In the genomic region with DNA sequence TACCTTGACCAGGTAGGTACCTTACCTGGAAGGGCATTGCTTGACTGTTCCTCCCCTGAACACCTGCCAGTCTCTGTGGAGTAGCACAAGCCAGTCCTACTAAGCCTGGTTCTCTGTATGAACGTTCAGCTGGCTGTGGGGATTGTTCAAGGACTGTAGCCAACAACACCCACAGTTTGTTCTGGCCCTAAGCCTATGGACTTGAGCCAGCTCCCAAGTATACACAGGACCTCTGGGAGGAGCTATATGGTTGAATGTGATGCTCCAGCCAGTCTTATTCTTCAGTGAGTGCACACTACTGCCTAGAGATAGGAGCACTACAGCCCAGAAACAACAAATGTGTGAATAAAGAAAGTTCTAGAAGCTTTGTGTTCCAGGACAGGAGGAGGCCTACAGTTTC, we compare ENCODE assay signal across 10 mouse cellular contexts.
A peak's percentile ranks its signal among the peaks of the same experiment; 100 is the strongest.
DNase-seq lines count a peak whose midpoint lies in the region; ATAC-seq lines count a peak whose summit lies in the region.
"Had no signal": no experiment of that assay in that cellular context is flagged by ENCODE, and none has a peak within 500 bp of the region (broad histone marks: within the 10 kb centered on the region; RNA-seq: fewer than 3 reads in every experiment).

No protein-coding gene starts in this region.

- H3K4me1 ChIP-seq in hindbrain, embryonic 14.5 days (replicated peaks; ENCODE audit: control insufficient read depth, insufficient read depth, low read length) = no peaks in the 10 kb centered on the region
- no peaks in the 10 kb centered on the region for H3K4me1 ChIP-seq in hindbrain, embryonic 12.5 days
- H3K4me1 ChIP-seq: hindbrain, embryonic 13.5 days had no signal

- no peak overlapping the region for H3K4me2 ChIP-seq in hindbrain, embryonic 14.5 days (replicated peaks)
- no peak overlapping the region for H3K4me2 ChIP-seq in hindbrain, embryonic 12.5 days (replicated peaks)
- H3K4me2 ChIP-seq: hindbrain, embryonic 13.5 days had no signal

- H3K4me3 ChIP-seq in hindbrain, embryonic 14.5 days (replicated peaks; ENCODE audit: low read length) = no peak overlapping the region
- no peak overlapping the region for H3K4me3 ChIP-seq in hindbrain, embryonic 12.5 days
- H3K4me3 ChIP-seq: hindbrain, embryonic 13.5 days had no signal

- H3K9ac ChIP-seq in hindbrain, embryonic 14.5 days = no peak overlapping the region
- H3K9ac ChIP-seq in hindbrain, embryonic 12.5 days = no peak overlapping the region
- H3K9ac ChIP-seq: hindbrain, embryonic 13.5 days; liver, embryonic 14.5 days had no signal

- H3K27me3 ChIP-seq in hindbrain, embryonic 14.5 days (ENCODE audit: control insufficient read depth, insufficient read depth, low read length) = no peaks in the 10 kb centered on the region
- no peaks in the 10 kb centered on the region for H3K27me3 ChIP-seq in hindbrain, embryonic 12.5 days
- H3K27me3 ChIP-seq: hindbrain, embryonic 13.5 days had no signal

- WGBS in hindbrain, embryonic 14.5 days = 41% methylated on average over 1 of the region's 1 CpGs
- 67% methylated on average over 1 of the region's 1 CpGs for WGBS in hindbrain, embryonic 12.5 days

- H3K9me3 ChIP-seq in hindbrain, embryonic 14.5 days (ENCODE audit: control insufficient read depth, low read length) = no peaks in the 10 kb centered on the region
- no peaks in the 10 kb centered on the region for H3K9me3 ChIP-seq in hindbrain, embryonic 12.5 days (replicated peaks)
- H3K9me3 ChIP-seq: hindbrain, embryonic 13.5 days had no signal

- peak; percentile 37 for DNase-seq in hindbrain, embryonic 14.5 days (ENCODE audit: low spot score)
- peak; percentile 21 for DNase-seq in right cerebral cortex, postnatal 25 days
- DNase-seq in right cerebral cortex, postnatal 14 days = no peak
- DNase-seq in layer of hippocampus, adult 18-20 months (ENCODE audit: low spot score in 2 of 2) = peak; percentile 24 to 68
- DNase-seq in embryo, embryonic 9.5 days (ENCODE audit: extremely low spot score) = no peak
- DNase-seq in gastrocnemius, adult 18-20 months (ENCODE audit: low spot score) = no peak
- DNase-seq: thymus, adult 2 months had no signal

- H3K36me3 ChIP-seq in hindbrain, embryonic 14.5 days (replicated peaks; ENCODE audit: control insufficient read depth, insufficient read depth) = no peaks in the 10 kb centered on the region
- H3K36me3 ChIP-seq in hindbrain, embryonic 12.5 days = no peaks in the 10 kb centered on the region
- H3K36me3 ChIP-seq: hindbrain, embryonic 13.5 days had no signal

- H3K27ac ChIP-seq in hindbrain, embryonic 14.5 days = no peak overlapping the region
- H3K27ac ChIP-seq in hindbrain, embryonic 12.5 days = no peak overlapping the region
- H3K27ac ChIP-seq: hindbrain, embryonic 13.5 days; liver, embryonic 14.5 days had no signal

- ATAC-seq in hindbrain, embryonic 14.5 days (ENCODE audit: low FRiP score) = no peak
- no peak for ATAC-seq in hindbrain, embryonic 12.5 days (ENCODE audit: low FRiP score)

Comparison
In these comparisons a context has a peak if more than half of its experiments do, and no peak if none do; other contexts are left out.
1. DNase-seq: peak in hindbrain, embryonic 14.5 days (single experiment), right cerebral cortex, postnatal 25 days (single experiment) and layer of hippocampus, adult 18-20 months (2 of 2); none in right cerebral cortex, postnatal 14 days (single experiment), embryo, embryonic 9.5 days (single experiment) and gastrocnemius, adult 18-20 months (single experiment).